Mouse (Mus musculus): ENCODE data around the gene Gna14. TPM values are rescaled to one million over a fixed set of nuclear protein-coding genes. Genes with fewer than 3 reads are reported as not detected.

Gene Gna14
- polyA plus RNA-seq, 1 experiment from 2014 or later: 18.9 TPM

GRCm38 (mm10) chr19:16624994-16625393 is 189.4 kb downstream of the Gna14 start:
- no peak overlapping the region for H3K4me3 ChIP-seq (replicated peaks)
- no peak overlapping the region for H3K9ac ChIP-seq
- ATAC-seq: no peak
- H3K36me3 ChIP-seq: no peaks in the 10 kb centered on the region
- H3K4me2 ChIP-seq (replicated peaks): no peak overlapping the region
- H3K27me3 ChIP-seq (replicated peaks): no peaks in the 10 kb centered on the region
- H3K27ac ChIP-seq: no peak overlapping the region
- H3K9me3 ChIP-seq: no peaks in the 10 kb centered on the region
- H3K4me1 ChIP-seq (replicated peaks): peaks cover 5% of the 10 kb centered on the region; the same call in 1 of the 2 replicates

- H3K4me2 ChIP-seq (replicated peaks): no peak overlapping the region
- H3K4me1 ChIP-seq (replicated peaks): peaks cover 5% of the 10 kb centered on the region; the same call in 1 of the 2 replicates
- no peak overlapping the region for H3K27ac ChIP-seq
- H3K27me3 ChIP-seq (replicated peaks): no peaks in the 10 kb centered on the region
- no peaks in the 10 kb centered on the region for H3K9me3 ChIP-seq
- H3K9ac ChIP-seq: no peak overlapping the region
- peak; percentile 77 for ATAC-seq
- no peaks in the 10 kb centered on the region for H3K36me3 ChIP-seq
- H3K4me3 ChIP-seq (replicated peaks): no peak overlapping the region
- WGBS: 31% methylated on average over 14 of the region's 14 CpGs
These were observed 190.2 kb downstream of the Gna14 start for GRCm38 (mm10) chr19:16625610-16626395.
